Mouse (Mus musculus): Measurements from ENCODE around the gene Rasl11b. TPM values are rescaled to one million over a fixed set of nuclear protein-coding genes. Genes with fewer than 3 reads are reported as not detected.

Gene Rasl11b
- polyA plus RNA-seq, 1 experiment from 2014 or later = 83.8 TPM

GRCm38 (mm10) chr5:74189484-74190160 lies 5.5 kb upstream of the Rasl11b start:
- DNase-seq (ENCODE audit: low spot score) = no peak
- 40% methylated on average over 9 of the region's 9 CpGs for WGBS
- Histone ChIP-seq H3K9me3 (replicated peaks; ENCODE audit: control insufficient read depth, low read length) (no peaks in the 10 kb centered on the region), H3K4me1 (ENCODE audit: control insufficient read depth, insufficient read depth, low read length) (peaks cover 9% of the 10 kb centered on the region; the same call in 1 of the 2 replicates), H3K4me3 (ENCODE audit: low read depth, low read length) (no peak overlapping the region), H3K9ac (replicated peaks; ENCODE audit: low read length) (no peak overlapping the region), H3K27me3 (ENCODE audit: control insufficient read depth, insufficient read depth, low read length) (no peaks in the 10 kb centered on the region), H3K27ac (replicated peaks; ENCODE audit: low read depth, low read length) (no peak overlapping the region), H3K36me3 (replicated peaks; ENCODE audit: control insufficient read depth, insufficient read depth, low read depth, low read length) (no peaks in the 10 kb centered on the region), H3K4me2 (ENCODE audit: low read depth, low read length) (no peak overlapping the region)
- ATAC-seq (replicated peaks; ENCODE audit: insufficient number of reproducible peaks, low FRiP score, low TSS enrichment, low read depth) = no peak

- H3K4me2 ChIP-seq (ENCODE audit: low read depth, low read length) = no peak overlapping the region
- no peak overlapping the region for H3K9ac ChIP-seq (replicated peaks; ENCODE audit: low read length)
- H3K9me3 ChIP-seq (replicated peaks; ENCODE audit: control insufficient read depth, low read length) = no peaks in the 10 kb centered on the region
- no peak overlapping the region for H3K4me3 ChIP-seq (ENCODE audit: low read depth, low read length)
- DNase-seq (ENCODE audit: low spot score) (no peak), ATAC-seq (replicated peaks; ENCODE audit: insufficient number of reproducible peaks, low FRiP score, low TSS enrichment, low read depth) (no peak)
- WGBS = 44% methylated on average over 9 of the region's 9 CpGs
- peaks cover 9% of the 10 kb centered on the region; the same call in 1 of the 2 replicates for H3K4me1 ChIP-seq (ENCODE audit: control insufficient read depth, insufficient read depth, low read length)
- no peak overlapping the region for H3K27ac ChIP-seq (replicated peaks; ENCODE audit: low read depth, low read length)
- no peaks in the 10 kb centered on the region for H3K27me3 ChIP-seq (ENCODE audit: control insufficient read depth, insufficient read depth, low read length)
- H3K36me3 ChIP-seq (replicated peaks; ENCODE audit: control insufficient read depth, insufficient read depth, low read depth, low read length) = no peaks in the 10 kb centered on the region
Measured at GRCm38 (mm10) chr5:74190161-74190491, 5.0 kb upstream of the Rasl11b start.

DNA sequence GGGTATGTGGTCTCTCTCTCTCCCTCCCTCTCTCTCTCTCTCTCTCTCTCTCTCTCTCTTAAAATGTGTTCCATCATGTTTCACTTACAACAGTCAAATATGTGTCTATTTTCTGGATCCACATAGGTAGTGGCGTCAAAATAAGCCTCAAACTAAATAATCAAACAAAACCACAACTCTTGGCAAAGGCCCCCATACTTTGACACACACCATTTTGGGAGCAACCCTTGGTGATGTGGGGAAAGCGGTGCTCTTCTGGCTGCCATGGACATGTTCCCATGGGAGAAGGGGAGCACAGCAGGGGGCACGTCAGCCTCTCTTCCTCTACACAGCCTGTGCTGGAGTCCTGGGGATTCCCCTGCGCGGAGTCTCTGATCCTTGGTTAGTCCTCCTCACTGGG lies 4.2 kb upstream of the Rasl11b start:
- Histone ChIP-seq H3K9me3 (replicated peaks; ENCODE audit: control insufficient read depth, low read length) (no peaks in the 10 kb centered on the region), H3K36me3 (replicated peaks; ENCODE audit: control insufficient read depth, insufficient read depth, low read depth, low read length) (no peaks in the 10 kb centered on the region), H3K9ac (replicated peaks; ENCODE audit: low read length) (no peak overlapping the region), H3K4me2 (ENCODE audit: low read depth, low read length) (no peak overlapping the region), H3K27me3 (ENCODE audit: control insufficient read depth, insufficient read depth, low read length) (no peaks in the 10 kb centered on the region), H3K4me3 (ENCODE audit: low read depth, low read length) (no peak overlapping the region), H3K27ac (replicated peaks; ENCODE audit: low read depth, low read length) (no peak overlapping the region), H3K4me1 (ENCODE audit: control insufficient read depth, insufficient read depth, low read length) (peaks cover 9% of the 10 kb centered on the region; the same call in 1 of the 2 replicates)
- ATAC-seq (replicated peaks; ENCODE audit: insufficient number of reproducible peaks, low FRiP score, low TSS enrichment, low read depth) = no peak
- no peak for DNase-seq (ENCODE audit: low spot score)
- 69% methylated on average over 5 of the region's 5 CpGs for WGBS

DNA sequence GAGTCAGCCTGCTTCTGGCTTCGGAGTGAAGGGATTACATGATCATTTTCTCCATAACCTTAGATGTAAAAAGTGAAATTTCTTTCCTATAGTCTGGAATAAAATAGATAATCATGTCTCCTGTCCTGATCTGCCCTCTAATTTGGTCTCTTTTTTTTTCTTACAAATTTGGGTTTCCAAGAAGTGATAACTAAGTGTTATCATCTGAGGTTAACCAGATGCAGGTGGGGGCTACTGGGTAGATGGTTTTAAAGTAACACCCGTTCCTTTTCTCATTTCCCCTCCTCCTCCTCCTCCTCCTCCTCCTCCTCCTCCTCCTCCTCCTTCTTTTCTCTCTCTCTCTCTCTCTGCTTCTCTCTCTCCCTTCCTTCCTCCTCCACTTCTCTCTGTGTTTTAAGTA lies 2.1 kb upstream of the Rasl11b start:
- H3K4me1 ChIP-seq (ENCODE audit: control insufficient read depth, insufficient read depth, low read length) = peaks cover 9% of the 10 kb centered on the region; the same call in 1 of the 2 replicates
- no peaks in the 10 kb centered on the region for H3K36me3 ChIP-seq (replicated peaks; ENCODE audit: control insufficient read depth, insufficient read depth, low read depth, low read length)
- H3K27me3 ChIP-seq (ENCODE audit: control insufficient read depth, insufficient read depth, low read length) = no peaks in the 10 kb centered on the region
- DNase-seq (ENCODE audit: low spot score) = no peak
- H3K9me3 ChIP-seq (replicated peaks; ENCODE audit: control insufficient read depth, low read length) = no peaks in the 10 kb centered on the region
- H3K4me3 ChIP-seq (ENCODE audit: low read depth, low read length) = no peak overlapping the region
- WGBS = 53% methylated on average over 2 of the region's 2 CpGs
- no peak for ATAC-seq (replicated peaks; ENCODE audit: insufficient number of reproducible peaks, low FRiP score, low TSS enrichment, low read depth)
- H3K4me2 ChIP-seq (ENCODE audit: low read depth, low read length) = no peak overlapping the region
- H3K9ac ChIP-seq (replicated peaks; ENCODE audit: low read length) = no peak overlapping the region
- no peak overlapping the region for H3K27ac ChIP-seq (replicated peaks; ENCODE audit: low read depth, low read length)

GRCm38 (mm10) chr5:74193626-74194025 lies 1.5 kb upstream of the Rasl11b start:
- no peaks in the 10 kb centered on the region for H3K9me3 ChIP-seq (replicated peaks; ENCODE audit: control insufficient read depth, low read length)
- H3K27me3 ChIP-seq (ENCODE audit: control insufficient read depth, insufficient read depth, low read length) = no peaks in the 10 kb centered on the region
- DNase-seq (ENCODE audit: low spot score) = no peak
- no peak overlapping the region for H3K9ac ChIP-seq (replicated peaks; ENCODE audit: low read length)
- peaks cover 9% of the 10 kb centered on the region; the same call in 1 of the 2 replicates for H3K4me1 ChIP-seq (ENCODE audit: control insufficient read depth, insufficient read depth, low read length)
- no peaks in the 10 kb centered on the region; the same call in 1 of the 2 replicates for H3K36me3 ChIP-seq (replicated peaks; ENCODE audit: control insufficient read depth, insufficient read depth, low read depth, low read length)
- 31% methylated on average over 7 of the region's 7 CpGs for WGBS
- H3K4me2 ChIP-seq (ENCODE audit: low read depth, low read length) = no peak overlapping the region; the same call in 1 of the 2 replicates
- no peak overlapping the region; the same call in 1 of the 2 replicates for H3K27ac ChIP-seq (replicated peaks; ENCODE audit: low read depth, low read length)
- H3K4me3 ChIP-seq (ENCODE audit: low read depth, low read length) = no peak overlapping the region
- no peak for ATAC-seq (replicated peaks; ENCODE audit: insufficient number of reproducible peaks, low FRiP score, low TSS enrichment, low read depth)

DNA sequence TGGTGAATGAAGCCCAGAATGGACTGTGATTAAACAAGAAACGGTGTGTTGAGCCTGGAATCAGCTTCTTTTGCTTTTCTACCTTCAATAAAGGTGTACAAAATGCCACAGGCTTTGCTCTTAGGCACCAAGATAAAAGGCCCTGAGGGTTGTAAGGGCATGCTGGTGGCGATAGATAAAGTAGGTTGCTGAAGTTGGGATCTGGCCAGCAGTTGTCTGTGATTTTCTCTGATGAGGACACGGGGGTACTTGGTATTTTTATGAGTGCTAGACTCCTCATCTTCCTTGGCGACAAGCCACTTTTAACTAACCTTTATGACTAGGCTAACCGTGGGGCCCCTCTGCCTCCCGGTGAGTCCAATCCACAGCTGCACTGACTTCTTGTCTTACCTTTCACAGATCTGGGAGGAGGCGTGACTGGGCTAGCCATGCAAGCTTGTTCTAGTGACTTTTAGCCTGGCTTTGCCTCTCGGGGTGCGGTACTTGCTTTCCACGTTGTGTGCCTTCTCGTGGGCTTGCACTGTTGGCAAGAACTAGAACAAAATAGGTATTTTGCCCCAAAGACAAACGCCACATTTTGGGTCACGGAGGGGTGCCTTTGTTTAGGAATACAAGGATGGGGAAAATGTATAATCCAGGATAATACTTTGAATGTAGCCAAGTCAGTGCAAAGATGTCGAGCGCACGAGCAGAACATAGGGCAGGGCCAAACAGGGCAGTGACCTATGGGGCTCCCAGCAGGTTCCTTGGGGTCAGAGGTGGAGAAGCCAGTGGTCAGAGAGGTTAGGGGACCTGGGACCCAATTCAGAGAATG lies 852 bp upstream of the Rasl11b start:
- Histone ChIP-seq H3K27ac (replicated peaks; ENCODE audit: low read depth, low read length) (no peak overlapping the region; the same call in 1 of the 2 replicates), H3K9me3 (replicated peaks; ENCODE audit: control insufficient read depth, low read length) (no peaks in the 10 kb centered on the region), H3K4me1 (ENCODE audit: control insufficient read depth, insufficient read depth, low read length) (peaks cover 9% of the 10 kb centered on the region; the same call in 1 of the 2 replicates), H3K9ac (replicated peaks; ENCODE audit: low read length) (peak overlapping the region; percentile 96), H3K4me3 (ENCODE audit: low read depth, low read length) (peak overlapping the region; percentile 98), H3K36me3 (replicated peaks; ENCODE audit: control insufficient read depth, insufficient read depth, low read depth, low read length) (no peaks in the 10 kb centered on the region; the same call in 1 of the 2 replicates), H3K27me3 (ENCODE audit: control insufficient read depth, insufficient read depth, low read length) (no peaks in the 10 kb centered on the region), H3K4me2 (ENCODE audit: low read depth, low read length) (peak overlapping the region; percentile 93)
- ATAC-seq (replicated peaks; ENCODE audit: insufficient number of reproducible peaks, low FRiP score, low TSS enrichment, low read depth) = no peak; the same call in 1 of the 2 replicates
- 24% methylated on average over 16 of the region's 16 CpGs for WGBS
- no peak for DNase-seq (ENCODE audit: low spot score)

DNA sequence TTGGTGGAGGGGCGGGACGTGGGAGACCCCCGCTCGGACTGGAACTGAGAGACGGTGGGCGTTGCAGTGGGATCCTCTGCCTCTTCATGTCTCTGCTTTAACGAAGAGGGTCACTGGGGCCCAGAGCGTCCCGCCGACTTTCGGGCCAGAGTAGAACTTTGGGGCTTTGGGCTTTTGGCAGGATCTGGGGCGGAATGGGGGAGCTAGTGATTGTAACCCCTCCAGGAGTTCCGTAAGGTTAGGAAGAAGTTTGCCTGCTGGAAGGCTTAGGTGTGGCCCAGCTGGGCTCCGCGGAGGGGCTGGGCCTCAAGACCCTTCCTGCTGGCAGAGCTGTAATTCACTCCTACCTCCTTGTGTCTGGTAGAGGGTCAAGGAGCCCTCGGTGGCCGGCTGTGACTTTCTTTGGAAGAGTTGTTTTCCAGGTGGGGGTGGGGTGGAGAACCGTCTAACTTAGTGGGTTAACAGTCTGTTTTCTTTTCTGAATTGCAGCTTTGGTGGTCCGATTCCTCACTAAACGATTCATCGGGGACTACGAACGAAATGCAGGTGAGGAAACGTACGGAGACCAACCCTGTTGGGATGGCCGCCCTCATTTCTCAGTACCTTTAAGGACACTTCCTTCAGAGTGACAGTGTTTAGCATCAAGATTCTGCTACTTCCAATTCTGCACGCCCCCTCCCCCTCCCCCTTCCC lies 674 bp downstream of the Rasl11b start:
- Histone ChIP-seq H3K36me3 (replicated peaks; ENCODE audit: control insufficient read depth, insufficient read depth, low read depth, low read length) (no peaks in the 10 kb centered on the region; the same call in none of the 2 replicates), H3K4me2 (ENCODE audit: low read depth, low read length) (peak overlapping the region; percentile 93), H3K27ac (replicated peaks; ENCODE audit: low read depth, low read length) (peak overlapping the region; percentile 78), H3K27me3 (ENCODE audit: control insufficient read depth, insufficient read depth, low read length) (no peaks in the 10 kb centered on the region), H3K4me3 (ENCODE audit: low read depth, low read length) (peak overlapping the region; percentile 98), H3K9me3 (replicated peaks; ENCODE audit: control insufficient read depth, low read length) (no peaks in the 10 kb centered on the region), H3K4me1 (ENCODE audit: control insufficient read depth, insufficient read depth, low read length) (peaks cover 13% of the 10 kb centered on the region; the same call in 1 of the 2 replicates), H3K9ac (replicated peaks; ENCODE audit: low read length) (peak overlapping the region; percentile 96)
- DNase-seq (ENCODE audit: low spot score) = no peak
- ATAC-seq (replicated peaks; ENCODE audit: insufficient number of reproducible peaks, low FRiP score, low TSS enrichment, low read depth) = no peak
- WGBS = under 1% methylated on average over 27 of the region's 27 CpGs

Data from embryonic facial prominence, embryonic 11.5 days (tissue).